Mouse (Mus musculus): ENCODE measurements at regions not wholly inside any gene's neighbourhood (a gene's known extent, or its start where the extent isn't known, plus 50 kb on each side); places are given as distances from the start of the nearest gene placed in this dataset.

- WGBS, result 46% methylated on average over 2 of the region's 2 CpGs
- ATAC-seq (ENCODE audit: insufficient read depth, low read depth) (no peak), DNase-seq (ENCODE audit: low spot score) (no peak)
- no peak overlapping the region for H3K4me3 ChIP-seq (ENCODE audit: low read depth, low read length)
- H3K9ac ChIP-seq (replicated peaks; ENCODE audit: low read depth, low read length), result no peak overlapping the region
- no peak overlapping the region for H3K4me2 ChIP-seq (ENCODE audit: low read depth, low read length)
- TF ChIP-seq CTCF (IDR thresholded peaks at IDR 0.05; ENCODE audit: low read depth) (no peak), EP300 (IDR thresholded peaks at IDR 0.05; ENCODE audit: low read depth) (no peak)
- no peak overlapping the region for H3K27ac ChIP-seq (ENCODE audit: low read depth)
- H3K36me3 ChIP-seq (replicated peaks; ENCODE audit: control insufficient read depth, insufficient read depth, low read length), result no peaks in the 10 kb centered on the region
- no peaks in the 10 kb centered on the region for H3K27me3 ChIP-seq (ENCODE audit: control insufficient read depth, insufficient read depth, low read length)
- H3K9me3 ChIP-seq (replicated peaks; ENCODE audit: control insufficient read depth, low read length), result no peaks in the 10 kb centered on the region
- no peaks in the 10 kb centered on the region for H3K4me1 ChIP-seq (ENCODE audit: control insufficient read depth, insufficient read depth)
Observed at GRCm38 (mm10) chr8:18109480-18109879, 868.6 kb downstream of the Defb40 start.

GRCm38 (mm10) chr8:18106827-18107226, 871.2 kb downstream of the Defb40 start:
- DNase-seq (ENCODE audit: low spot score) (no peak), ATAC-seq (ENCODE audit: insufficient read depth, low read depth) (no peak)
- H3K4me2 ChIP-seq (ENCODE audit: low read depth, low read length), result no peak overlapping the region
- 54% methylated on average over 2 of the region's 2 CpGs for WGBS
- H3K36me3 ChIP-seq (replicated peaks; ENCODE audit: control insufficient read depth, insufficient read depth, low read length), result no peaks in the 10 kb centered on the region
- H3K27ac ChIP-seq (ENCODE audit: low read depth), result no peak overlapping the region
- H3K4me1 ChIP-seq (ENCODE audit: control insufficient read depth, insufficient read depth), result no peaks in the 10 kb centered on the region
- H3K9ac ChIP-seq (replicated peaks; ENCODE audit: low read depth, low read length), result no peak overlapping the region
- H3K4me3 ChIP-seq (ENCODE audit: low read depth, low read length), result no peak overlapping the region
- no peaks in the 10 kb centered on the region for H3K9me3 ChIP-seq (replicated peaks; ENCODE audit: control insufficient read depth, low read length)
- TF ChIP-seq CTCF (IDR thresholded peaks at IDR 0.05; ENCODE audit: low read depth) (no peak), EP300 (IDR thresholded peaks at IDR 0.05; ENCODE audit: low read depth) (no peak)
- no peaks in the 10 kb centered on the region for H3K27me3 ChIP-seq (ENCODE audit: control insufficient read depth, insufficient read depth, low read length)

DNA sequence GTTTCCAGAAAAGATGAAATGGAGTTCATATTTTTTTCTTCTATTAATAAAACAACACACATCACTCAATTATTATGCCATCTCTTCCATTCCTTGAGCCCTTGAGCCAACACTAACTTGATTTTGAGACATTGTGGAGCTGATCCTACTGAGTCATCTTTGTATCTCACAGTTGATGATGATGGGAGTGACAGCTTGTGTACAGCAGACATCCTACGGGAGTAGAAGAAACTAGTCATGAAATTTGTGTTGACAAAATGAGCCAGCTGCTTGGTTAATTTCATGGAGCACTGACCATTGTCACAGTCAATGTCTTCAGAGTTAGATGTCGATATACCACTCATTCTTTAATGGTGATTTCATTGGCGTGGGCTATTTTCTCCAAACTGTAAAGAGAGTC, 912.6 kb downstream of the Defb40 start:
- TF ChIP-seq EP300 (IDR thresholded peaks at IDR 0.05; ENCODE audit: low read depth), result no peak
- no peak for TF ChIP-seq CTCF (IDR thresholded peaks at IDR 0.05; ENCODE audit: low read depth)
- H3K4me3 ChIP-seq (ENCODE audit: low read depth, low read length), result no peak overlapping the region
- H3K27me3 ChIP-seq (ENCODE audit: control insufficient read depth, insufficient read depth, low read length), result no peaks in the 10 kb centered on the region
- no peak overlapping the region for H3K4me2 ChIP-seq (ENCODE audit: low read depth, low read length)
- H3K4me1 ChIP-seq (ENCODE audit: control insufficient read depth, insufficient read depth), result no peaks in the 10 kb centered on the region
- ATAC-seq (ENCODE audit: insufficient read depth, low read depth) (no peak), DNase-seq (ENCODE audit: low spot score) (no peak)
- H3K27ac ChIP-seq (ENCODE audit: low read depth), result no peak overlapping the region
- H3K9me3 ChIP-seq (replicated peaks; ENCODE audit: control insufficient read depth, low read length), result no peaks in the 10 kb centered on the region
- WGBS, result 64% methylated on average over 3 of the region's 3 CpGs
- no peak overlapping the region for H3K9ac ChIP-seq (replicated peaks; ENCODE audit: low read depth, low read length)
- H3K36me3 ChIP-seq (replicated peaks; ENCODE audit: control insufficient read depth, insufficient read depth, low read length), result no peaks in the 10 kb centered on the region

DNA sequence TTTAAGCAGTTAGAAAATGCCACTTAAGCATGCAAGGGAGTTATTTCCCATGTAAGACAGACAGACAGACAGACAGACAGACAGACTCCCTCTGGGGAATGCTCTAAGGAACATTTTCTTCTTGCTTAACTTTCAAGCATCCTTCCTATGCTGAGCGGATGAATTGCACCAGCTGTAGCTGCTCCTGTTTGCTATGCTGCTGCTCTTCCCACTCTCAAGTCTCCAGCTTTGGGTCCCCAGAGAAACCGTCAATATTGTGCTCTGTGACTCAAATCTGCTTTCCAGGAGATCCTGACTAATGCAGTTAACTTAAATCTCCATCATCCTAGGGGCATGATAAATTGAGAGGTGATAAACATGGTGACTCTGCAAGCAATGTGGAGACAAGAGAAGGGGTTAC, 918.5 kb downstream of the Defb40 start:
- no peak overlapping the region for H3K27ac ChIP-seq (ENCODE audit: low read depth)
- H3K9ac ChIP-seq (replicated peaks; ENCODE audit: low read depth, low read length), result no peak overlapping the region
- no peak overlapping the region for H3K4me2 ChIP-seq (ENCODE audit: low read depth, low read length)
- no peaks in the 10 kb centered on the region for H3K4me1 ChIP-seq (ENCODE audit: control insufficient read depth, insufficient read depth)
- H3K4me3 ChIP-seq (ENCODE audit: low read depth, low read length), result no peak overlapping the region
- TF ChIP-seq CTCF (IDR thresholded peaks at IDR 0.05; ENCODE audit: low read depth) (no peak), EP300 (IDR thresholded peaks at IDR 0.05; ENCODE audit: low read depth) (no peak)
- H3K36me3 ChIP-seq (replicated peaks; ENCODE audit: control insufficient read depth, insufficient read depth, low read length), result no peaks in the 10 kb centered on the region
- 81% methylated on average over 2 of the region's 2 CpGs for WGBS
- ATAC-seq (ENCODE audit: insufficient read depth, low read depth), result no peak
- H3K9me3 ChIP-seq (replicated peaks; ENCODE audit: control insufficient read depth, low read length), result no peaks in the 10 kb centered on the region
- no peaks in the 10 kb centered on the region for H3K27me3 ChIP-seq (ENCODE audit: control insufficient read depth, insufficient read depth, low read length)
- no peak for DNase-seq (ENCODE audit: low spot score)

GRCm38 (mm10) chr8:18021196-18021595, 956.9 kb downstream of the Defb40 start:
- WGBS, result 52% methylated on average over 2 of the region's 2 CpGs
- no peak overlapping the region for H3K9ac ChIP-seq (replicated peaks; ENCODE audit: low read depth, low read length)
- no peak for DNase-seq (ENCODE audit: low spot score)
- H3K4me3 ChIP-seq (ENCODE audit: low read depth, low read length), result no peak overlapping the region
- H3K4me2 ChIP-seq (ENCODE audit: low read depth, low read length), result no peak overlapping the region
- H3K9me3 ChIP-seq (replicated peaks; ENCODE audit: control insufficient read depth, low read length), result no peaks in the 10 kb centered on the region
- H3K27ac ChIP-seq (ENCODE audit: low read depth), result no peak overlapping the region
- TF ChIP-seq EP300 (IDR thresholded peaks at IDR 0.05; ENCODE audit: low read depth) (no peak), CTCF (IDR thresholded peaks at IDR 0.05; ENCODE audit: low read depth) (no peak)
- no peaks in the 10 kb centered on the region for H3K4me1 ChIP-seq (ENCODE audit: control insufficient read depth, insufficient read depth)
- H3K27me3 ChIP-seq (ENCODE audit: control insufficient read depth, insufficient read depth, low read length), result no peaks in the 10 kb centered on the region
- ATAC-seq (ENCODE audit: insufficient read depth, low read depth), result no peak
- no peaks in the 10 kb centered on the region for H3K36me3 ChIP-seq (replicated peaks; ENCODE audit: control insufficient read depth, insufficient read depth, low read length)

DNA sequence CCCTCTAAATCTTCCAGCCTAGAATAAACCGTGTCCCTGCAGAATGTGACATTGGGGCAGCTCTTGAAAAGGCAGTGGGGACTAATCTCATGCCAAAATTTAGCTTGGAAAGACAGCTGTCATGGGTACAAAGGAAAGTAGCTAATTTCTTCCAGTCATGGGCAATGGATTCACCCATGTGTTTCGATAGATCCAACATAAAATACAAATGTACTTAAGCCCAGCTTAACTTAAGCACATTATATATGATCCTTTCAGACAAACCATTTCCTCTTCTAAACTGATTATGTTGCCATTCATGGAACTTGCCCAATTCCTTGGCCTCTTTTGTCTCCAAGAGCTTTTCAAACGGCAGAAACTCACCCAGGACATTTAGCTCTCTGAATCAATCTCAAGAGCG, 970.5 kb downstream of the Defb40 start:
- H3K27ac ChIP-seq (ENCODE audit: low read depth), result no peak overlapping the region
- H3K36me3 ChIP-seq (replicated peaks; ENCODE audit: control insufficient read depth, insufficient read depth, low read length), result no peaks in the 10 kb centered on the region
- H3K4me1 ChIP-seq (ENCODE audit: control insufficient read depth, insufficient read depth), result no peaks in the 10 kb centered on the region
- no peak overlapping the region for H3K9ac ChIP-seq (replicated peaks; ENCODE audit: low read depth, low read length)
- no peak for DNase-seq (ENCODE audit: low spot score)
- H3K4me2 ChIP-seq (ENCODE audit: low read depth, low read length), result no peak overlapping the region
- WGBS, result 73% methylated on average over 4 of the region's 4 CpGs
- TF ChIP-seq EP300 (IDR thresholded peaks at IDR 0.05; ENCODE audit: low read depth) (no peak), CTCF (IDR thresholded peaks at IDR 0.05; ENCODE audit: low read depth) (no peak)
- no peaks in the 10 kb centered on the region for H3K9me3 ChIP-seq (replicated peaks; ENCODE audit: control insufficient read depth, low read length)
- ATAC-seq (ENCODE audit: insufficient read depth, low read depth), result no peak
- H3K4me3 ChIP-seq (ENCODE audit: low read depth, low read length), result no peak overlapping the region
- H3K27me3 ChIP-seq (ENCODE audit: control insufficient read depth, insufficient read depth, low read length), result no peaks in the 10 kb centered on the region
